Mouse (Mus musculus) limb, embryonic 14.5 days (tissue): ENCODE data around the gene Ndufv1. TPM values are rescaled to one million over a fixed set of nuclear protein-coding genes. Genes with fewer than 3 reads are reported as not detected.
"Not testable (repeated sequence)": the region's sequence is repeated elsewhere in the genome, so short reads cannot be mapped to it uniquely, and the experiment has no call there.

Source experiments
- ATAC-seq: fragments of 200-750 bp; cut with Nextera tagmentation; 2 replicates; pipeline ENCODE4 v1.8.0; 2017; ENCODE audit warnings: low read depth, moderate number of reproducible peaks, moderate TSS enrichment; ENCODE audit not compliant: low FRiP score
- DNase-seq: peaks from one replicate; pipeline ENCODE4 v3.0.0-alpha.2; 2015; ENCODE audit warnings: low spot score
- H3K27ac ChIP-seq: fragments of 300-500 bp; sonication (generic); replicated peaks from 2 replicates; pipeline ENCODE4 v1.5.1; 2014; ENCODE audit warnings: low read depth, mild to moderate bottlenecking, low read length, moderate library complexity, mixed read lengths
- H3K27me3 ChIP-seq: fragments of 300-500 bp; sonication (generic); 2 replicates; pipeline ENCODE4 v1.6.1; 2014; ENCODE audit warnings: low read length, mixed read lengths; ENCODE audit not compliant: control insufficient read depth, insufficient read depth
- H3K36me3 ChIP-seq: fragments of 300-500 bp; sonication (generic); 2 replicates; pipeline ENCODE4 v1.6.1; 2014; ENCODE audit warnings: mild to moderate bottlenecking, low read length, moderate library complexity, mixed read lengths; ENCODE audit not compliant: control insufficient read depth, insufficient read depth
- H3K4me1 ChIP-seq: fragments of 300-500 bp; sonication (generic); 2 replicates; pipeline ENCODE4 v1.6.1; 2014; ENCODE audit warnings: antibody characterized with exemption, low read length, mixed read lengths; ENCODE audit not compliant: control insufficient read depth, insufficient read depth
- H3K4me2 ChIP-seq: fragments of 300-500 bp; sonication (generic); replicated peaks from 2 replicates; pipeline ENCODE4 v1.6.1; 2014; ENCODE audit warnings: low read depth, mild to moderate bottlenecking, low read length, moderate library complexity; ENCODE audit not compliant: severe bottlenecking
- H3K4me3 ChIP-seq: fragments of 300-500 bp; sonication (generic); replicated peaks from 2 replicates; pipeline ENCODE4 v1.5.1; 2014; ENCODE audit warnings: low read length
- H3K9ac ChIP-seq: fragments of 300-500 bp; sonication (generic); 2 replicates; pipeline ENCODE4 v1.6.1; 2014; ENCODE audit warnings: mild to moderate bottlenecking, low read depth, low read length, moderate library complexity; ENCODE audit not compliant: severe bottlenecking
- H3K9me3 ChIP-seq: fragments of 300-500 bp; sonication (generic); 2 replicates; pipeline ENCODE4 v1.6.1; 2016; ENCODE audit warnings: low read length; ENCODE audit not compliant: control insufficient read depth
- POLR2A ChIP-seq: fragments of 200-500 bp; IDR thresholded peaks from 2 replicates; pipeline ENCODE4 v1.8.0; 2012; ENCODE audit warnings: inconsistent platforms, mild to moderate bottlenecking, moderate library complexity, borderline replicate concordance; ENCODE audit not compliant: insufficient read depth, insufficient read length; ENCODE audit errors: extremely low read depth
- WGBS: fragments of 180-500 bp; shearing (Covaris S2); extraction: QIAGEN DNeasy Blood & Tissue Kit; methylation state at CpG from one replicate; pipeline ENCODE4 v1.1.7; 2014; 5-methylcytosine and 5-hydroxymethylcytosine counted together
- polyA plus RNA-seq, 2 experiments: library from polyadenylated mRNA; depleted of rRNA in 1 of 2; stranded (reverse) in 1 of 2; unstranded in 1 of 2; fragments of >200 nt; fragmentation: Nextera tagmentation in 1 of 2; extraction: Ambion mirVana in 1 of 2; gene quantifications; 2 replicates each; pipeline versions ENCODE4 v1.2.1 to v1.2.3; 2012 to 2014

Gene Ndufv1
- polyA plus RNA-seq, 2 experiments = 157 to 193 TPM

- Histone ChIP-seq H3K27ac (no peak within 1 kb of the TSS), H3K27me3 (no peaks in the 10 kb centered on the region), H3K9me3 (no peaks in the 10 kb centered on the region), H3K4me1 (no peaks in the 10 kb centered on the region), H3K4me2 (no peak within 1 kb of the TSS), H3K9ac (no peak within 1 kb of the TSS), H3K36me3 (no peaks in the 10 kb centered on the region), H3K4me3 (no peak within 1 kb of the TSS)
- DNase-seq (peak; percentile 64), ATAC-seq (no peak)
- no peak for TF ChIP-seq POLR2A
- WGBS = 25% methylated on average over 9 of the region's 9 CpGs
These were observed 40.4 kb downstream of the Ndufv1 start, which contains the start of gene Aldh3b2 for GRCm38 (mm10) chr19:3972229-3972628. Gene Aldh3b2, plus strand, starts transcription at chr19:3972328.

GRCm38 (mm10) chr19:3967258-3967657 lies 45.3 kb downstream of the Ndufv1 start:
- Histone ChIP-seq H3K27ac (no peak overlapping the region), H3K36me3 (no peaks in the 10 kb centered on the region), H3K4me2 (no peak overlapping the region), H3K27me3 (no peaks in the 10 kb centered on the region), H3K9ac (no peak overlapping the region), H3K4me1 (no peaks in the 10 kb centered on the region), H3K4me3 (no peak overlapping the region), H3K9me3 (no peaks in the 10 kb centered on the region)
- no peak for TF ChIP-seq POLR2A
- DNase-seq = no peak
- 48% methylated on average over 3 of the region's 3 CpGs for WGBS
- no peak for ATAC-seq

GRCm38 (mm10) chr19:3966330-3967075 lies 46.1 kb downstream of the Ndufv1 start:
- Histone ChIP-seq H3K4me3 (no peak overlapping the region), H3K27ac (no peak overlapping the region), H3K36me3 (no peaks in the 10 kb centered on the region), H3K4me2 (no peak overlapping the region), H3K9me3 (no peaks in the 10 kb centered on the region), H3K9ac (no peak overlapping the region), H3K4me1 (no peaks in the 10 kb centered on the region), H3K27me3 (no peaks in the 10 kb centered on the region)
- DNase-seq (no peak), ATAC-seq (no peak)
- WGBS = 73% methylated on average over 11 of the region's 11 CpGs
- TF ChIP-seq POLR2A = no peak

- Histone ChIP-seq H3K36me3 (no peaks in the 10 kb centered on the region), H3K4me2 (no peak overlapping the region), H3K27me3 (no peaks in the 10 kb centered on the region), H3K4me3 (no peak overlapping the region), H3K9me3 (no peaks in the 10 kb centered on the region), H3K9ac (no peak overlapping the region), H3K27ac (no peak overlapping the region), H3K4me1 (no peaks in the 10 kb centered on the region)
- no peak for TF ChIP-seq POLR2A
- WGBS = 75% methylated on average over 4 of the region's 4 CpGs
- DNase-seq = no peak
- no peak for ATAC-seq
These were observed 48.6 kb downstream of the Ndufv1 start for GRCm38 (mm10) chr19:3964030-3964429.

- no peak overlapping the region for H3K9ac ChIP-seq
- WGBS = 16% methylated on average over 2 of the region's 2 CpGs
- no peaks in the 10 kb centered on the region for H3K9me3 ChIP-seq
- H3K4me1 ChIP-seq = no peaks in the 10 kb centered on the region
- H3K4me2 ChIP-seq = no peak overlapping the region
- TF ChIP-seq POLR2A = no peak
- H3K36me3 ChIP-seq = no peaks in the 10 kb centered on the region
- H3K27me3 ChIP-seq = no peaks in the 10 kb centered on the region
- no peak for ATAC-seq
- no peak overlapping the region for H3K27ac ChIP-seq
- H3K4me3 ChIP-seq = no peak overlapping the region
- DNase-seq = no peak
These were observed 50.1 kb downstream of the Ndufv1 start for GRCm38 (mm10) chr19:3962469-3962868.

- not testable (repeated sequence) for ATAC-seq, H3K4me3 ChIP-seq, DNase-seq, H3K9me3 ChIP-seq, H3K27ac ChIP-seq, H3K36me3 ChIP-seq, H3K4me2 ChIP-seq, H3K9ac ChIP-seq, H3K27me3 ChIP-seq, H3K4me1 ChIP-seq
- 83% methylated on average over 6 of the region's 6 CpGs for WGBS
These were observed 50.8 kb downstream of the Ndufv1 start for GRCm38 (mm10) chr19:3961805-3962204.
